Mouse (Mus musculus) induced T-regulatory cell, adult 2 months (primary cell): ENCODE results near the gene Nphp3.
A peak's percentile ranks its signal among the peaks of the same experiment; 100 is the strongest.

Experiments
- DNase-seq: peaks from one replicate; pipeline ENCODE4 v3.0.0-alpha.2; 2012; ENCODE audit warnings: low read depth

Gene Nphp3

DNA sequence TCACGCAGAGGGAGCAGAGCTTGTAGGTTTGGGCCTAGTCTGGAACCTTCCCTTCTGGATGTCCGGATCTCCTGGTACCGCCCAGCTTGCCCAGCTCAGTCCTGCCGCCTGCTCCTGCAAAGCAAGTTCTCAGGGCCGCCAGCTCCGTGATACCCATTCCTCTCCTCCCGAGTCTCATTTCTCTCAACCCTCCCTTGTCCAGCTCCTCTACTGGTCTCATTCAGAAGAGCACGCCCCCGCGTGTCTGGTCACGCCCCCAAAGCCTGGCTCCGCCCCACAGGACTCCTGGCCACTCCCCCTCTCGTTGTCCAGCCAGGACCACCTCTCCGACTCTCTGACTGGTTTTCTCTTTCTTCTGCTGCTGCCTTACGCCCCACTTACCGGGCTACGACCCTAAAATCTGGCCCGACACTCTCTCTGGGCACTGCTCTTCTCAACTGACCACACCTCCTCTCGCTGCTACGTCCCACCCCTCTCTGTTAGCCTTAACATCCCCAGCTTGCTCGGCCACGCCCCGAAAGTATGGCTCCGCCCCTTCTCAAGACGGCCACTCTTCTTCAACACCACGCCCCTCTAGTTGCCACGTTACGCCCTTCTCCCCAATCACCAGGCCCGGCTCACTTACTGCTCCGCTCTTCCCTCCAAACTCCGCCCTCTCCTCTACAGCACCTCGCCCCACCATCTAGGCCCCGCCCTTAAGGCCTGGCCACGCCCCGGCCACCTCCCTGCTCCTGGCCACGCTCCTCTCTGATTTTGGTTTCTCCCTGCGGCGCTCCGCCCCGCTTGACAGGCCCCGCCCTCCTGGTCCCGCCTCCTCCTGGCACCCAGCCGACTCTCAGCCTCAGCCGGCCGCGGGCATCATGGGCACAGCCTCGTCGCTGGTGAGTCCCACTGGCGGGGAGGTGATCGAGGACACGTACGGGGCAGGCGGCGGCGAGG lies at the start of gene Nphp3:
Gene Nphp3 (plus strand): TSS at position 624 of the 939 bp plus-strand sequence.
- DNase-seq = peak; percentile 95

DNA sequence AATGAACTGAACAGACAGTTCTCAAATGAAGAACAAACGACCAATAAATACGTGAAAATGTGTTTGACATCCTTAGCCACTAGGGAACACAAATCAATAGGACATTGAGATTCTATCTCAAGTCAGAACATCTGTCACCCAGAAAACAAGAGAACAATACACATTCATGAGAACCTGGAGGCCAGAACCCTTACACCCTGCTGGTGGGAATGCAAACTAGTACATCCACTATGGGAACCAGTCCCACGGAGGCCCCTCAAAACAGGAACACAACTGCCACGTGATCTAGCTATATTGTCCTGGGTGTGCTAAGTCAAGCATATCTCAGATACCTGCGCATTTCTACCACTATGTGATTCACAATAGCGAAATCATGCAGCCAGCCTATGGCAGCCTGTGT lies 43.6 kb upstream of the Nphp3 start:
- no peak for DNase-seq

DNA sequence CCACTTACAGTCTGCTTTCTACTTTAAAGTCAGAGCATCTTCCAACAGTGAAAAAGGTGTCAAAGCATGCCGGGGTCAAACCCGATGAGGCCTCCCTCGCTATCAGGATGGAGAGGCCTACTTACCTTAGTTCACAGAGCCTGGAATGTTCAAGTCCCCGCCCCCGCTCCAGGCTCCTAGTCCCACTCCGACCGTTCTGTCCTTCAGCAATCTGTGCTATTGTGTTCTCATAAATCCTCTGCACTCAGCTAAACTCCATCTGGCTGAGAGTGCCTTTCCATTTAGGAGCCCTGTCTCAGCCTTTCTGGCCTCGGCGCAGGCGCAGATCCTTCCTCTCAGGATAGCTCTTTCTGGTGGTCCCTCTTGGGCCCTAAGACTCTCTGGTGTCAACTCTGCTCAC lies 42.4 kb upstream of the Nphp3 start:
- no peak for DNase-seq

DNA sequence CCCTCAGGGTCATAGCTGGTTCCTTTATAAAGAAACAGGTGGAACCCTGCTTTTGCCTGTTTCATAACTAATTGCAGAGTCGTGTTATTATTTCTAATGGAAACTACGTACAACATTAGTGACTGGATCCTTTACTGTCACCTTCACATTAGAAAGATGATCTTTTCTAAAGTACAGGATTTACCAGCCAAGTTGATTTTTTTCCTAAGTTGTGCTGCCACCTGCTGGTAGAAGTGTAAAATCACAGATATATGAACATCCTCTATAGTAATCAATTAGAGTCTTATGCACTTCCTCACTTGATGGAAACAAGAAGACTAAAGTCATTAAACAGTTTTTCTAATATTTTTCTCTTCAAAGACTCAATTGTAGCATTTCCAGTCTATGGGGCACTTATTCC lies 5.8 kb upstream of the Nphp3 start:
- peak; percentile 80 for DNase-seq

DNA sequence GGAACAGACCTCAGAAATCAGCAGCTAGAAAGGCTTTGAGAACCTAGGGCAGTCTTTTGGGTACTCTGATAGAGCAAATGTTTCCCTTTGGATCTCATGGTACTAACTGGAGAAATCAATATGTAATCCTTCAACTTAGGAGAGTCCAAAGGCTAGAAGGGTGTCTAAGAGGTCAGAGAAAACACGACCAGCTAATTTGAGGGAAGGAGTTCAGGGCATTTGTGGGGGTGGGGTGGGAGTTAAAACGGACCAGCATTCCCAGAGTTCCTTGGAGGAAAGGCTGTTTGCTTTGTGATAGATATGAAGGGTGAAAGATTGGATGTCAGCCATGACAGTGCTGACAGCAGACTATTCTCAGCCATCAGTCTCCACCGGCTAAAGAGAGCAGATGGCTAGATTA lies 1.7 kb upstream of the Nphp3 start:
- peak; percentile 4 for DNase-seq

DNA sequence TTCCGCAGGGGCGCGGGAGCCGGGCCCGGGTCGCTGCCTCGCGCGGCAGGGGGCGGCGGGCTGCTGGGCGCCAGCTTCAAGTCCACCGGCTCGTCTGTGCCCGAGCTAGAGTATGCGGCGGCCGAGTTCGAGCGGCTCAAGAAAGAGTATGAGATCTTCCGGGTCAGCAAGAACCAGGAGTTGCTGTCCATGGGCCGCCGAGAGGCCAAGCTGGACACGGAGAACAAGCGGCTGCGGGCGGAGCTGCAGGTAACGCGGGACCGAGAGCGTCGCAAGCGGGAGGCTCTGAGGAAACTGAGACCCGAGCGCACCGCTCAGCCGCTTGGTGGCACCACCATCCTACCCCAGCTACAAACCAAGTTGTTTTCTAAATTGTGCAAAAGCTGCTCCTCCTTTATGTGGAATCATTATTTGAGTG lies 578 bp downstream of the Nphp3 start:
- DNase-seq = peak; percentile 71

DNA sequence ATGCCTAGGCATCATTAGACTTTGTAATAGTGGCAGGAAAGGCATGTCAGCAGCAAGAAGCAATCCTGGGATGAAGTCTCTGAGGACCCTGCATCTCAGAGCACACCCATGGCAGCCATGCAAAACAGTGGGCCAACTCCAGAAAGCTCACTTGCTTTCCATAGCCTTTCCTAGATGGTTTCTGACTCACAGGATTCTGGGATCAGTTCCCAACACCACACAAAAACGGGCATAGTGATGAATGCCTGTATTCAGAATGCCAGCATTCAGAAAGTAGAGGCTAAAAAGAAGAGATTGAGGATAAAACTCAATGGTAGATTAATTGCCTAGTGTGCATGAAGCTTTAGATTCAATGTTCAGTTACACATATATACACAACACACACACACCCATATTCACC lies 12.2 kb downstream of the Nphp3 start:
- DNase-seq = no peak

DNA sequence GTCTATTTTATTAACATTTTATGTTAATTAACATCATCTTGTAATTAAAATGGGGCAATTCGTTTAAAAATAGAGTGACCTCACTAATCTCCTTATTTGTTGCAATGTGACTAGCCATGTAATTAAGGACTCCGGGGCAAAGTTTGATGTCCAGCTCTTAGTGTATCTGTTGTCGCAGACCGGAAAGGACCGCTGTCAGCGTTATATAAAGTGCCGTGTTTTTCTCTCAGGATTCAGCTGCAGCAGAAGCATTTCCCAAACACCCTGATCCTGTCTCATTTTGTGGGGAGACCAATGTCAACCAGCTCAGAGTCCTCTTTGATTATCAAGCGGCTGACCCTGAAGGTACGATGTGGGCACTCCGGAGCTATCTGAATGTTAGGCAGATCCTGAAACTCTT lies 18.7 kb downstream of the Nphp3 start:
- DNase-seq = no peak

DNA sequence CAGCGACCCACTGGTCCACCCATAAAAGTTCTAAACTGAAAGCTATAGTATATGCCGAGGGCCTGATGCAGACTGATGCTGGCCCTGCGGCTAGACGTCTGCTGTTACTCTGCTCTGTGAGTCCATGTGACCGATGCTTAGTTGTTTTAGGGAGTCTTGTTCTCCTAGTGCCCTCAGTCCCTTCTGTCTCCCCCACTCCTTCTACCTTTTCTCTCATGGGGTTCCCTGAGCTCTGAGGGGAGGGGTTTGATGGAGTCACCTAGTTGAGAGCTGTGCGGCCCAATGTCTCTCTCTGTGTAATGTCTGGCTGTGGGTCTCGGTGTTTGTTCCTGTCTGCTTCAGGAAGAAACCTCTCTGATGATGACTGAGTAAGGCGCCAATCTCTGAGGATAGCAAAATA lies 24.8 kb downstream of the Nphp3 start:
- DNase-seq = no peak

DNA sequence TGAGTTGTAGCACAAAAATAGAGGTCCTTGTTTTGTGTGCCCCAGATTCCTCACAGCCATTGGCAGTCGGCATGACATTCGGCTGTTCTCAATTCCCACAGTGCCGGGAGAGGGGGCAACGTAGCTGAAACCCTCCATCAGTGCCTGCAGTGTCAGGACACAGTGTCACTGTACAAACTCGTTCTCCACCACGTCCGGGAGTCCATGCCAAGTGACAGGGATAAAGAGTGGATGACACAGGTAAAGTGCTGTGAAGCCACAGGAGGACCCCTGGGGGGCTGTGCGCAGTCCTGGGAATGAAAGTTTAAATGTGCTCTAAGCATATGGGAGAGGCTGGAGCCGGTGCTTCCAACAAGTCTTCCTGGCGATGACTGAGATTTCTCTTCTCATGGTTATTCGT lies 27.5 kb downstream of the Nphp3 start:
- no peak for DNase-seq

DNA sequence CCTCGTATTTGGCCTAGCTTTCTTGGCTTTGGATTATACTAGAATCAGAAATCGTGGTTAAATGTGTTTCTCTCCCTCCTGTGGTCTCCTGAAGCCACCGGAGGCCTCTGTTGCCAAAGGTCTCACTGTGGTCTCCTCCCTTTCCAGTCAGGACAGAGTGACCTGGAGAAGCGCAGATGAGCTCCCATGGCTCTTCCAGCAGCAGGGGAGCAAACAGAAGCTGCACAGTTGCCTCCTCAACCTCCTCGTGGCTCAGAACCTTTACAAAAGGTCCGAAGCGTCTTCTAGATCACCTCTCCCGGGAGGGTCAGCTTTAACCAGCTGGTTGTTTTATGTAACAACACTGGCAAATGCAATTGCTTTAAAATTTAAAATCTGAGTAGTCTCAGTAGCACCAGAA lies 31.9 kb downstream of the Nphp3 start:
- no peak for DNase-seq

DNA sequence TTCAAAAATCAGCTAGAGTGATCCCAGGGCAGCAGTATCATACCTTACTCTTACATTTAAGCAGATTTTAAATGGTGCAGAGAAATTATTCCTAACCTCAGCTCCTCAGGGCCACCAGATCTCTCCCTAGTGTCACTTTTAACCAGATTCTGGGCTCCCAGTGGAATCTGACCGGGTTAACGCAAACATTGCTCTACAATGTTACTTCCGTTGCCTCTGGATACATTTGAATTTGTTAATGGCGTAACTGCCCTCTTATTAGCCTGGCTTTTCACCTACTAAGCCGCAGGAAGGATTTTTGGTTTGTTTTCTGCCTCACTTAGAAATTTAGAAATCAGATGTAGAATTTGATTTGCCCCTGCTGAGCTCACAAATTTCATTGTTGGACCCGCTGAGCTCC lies 32.4 kb downstream of the Nphp3 start:
- DNase-seq = no peak

DNA sequence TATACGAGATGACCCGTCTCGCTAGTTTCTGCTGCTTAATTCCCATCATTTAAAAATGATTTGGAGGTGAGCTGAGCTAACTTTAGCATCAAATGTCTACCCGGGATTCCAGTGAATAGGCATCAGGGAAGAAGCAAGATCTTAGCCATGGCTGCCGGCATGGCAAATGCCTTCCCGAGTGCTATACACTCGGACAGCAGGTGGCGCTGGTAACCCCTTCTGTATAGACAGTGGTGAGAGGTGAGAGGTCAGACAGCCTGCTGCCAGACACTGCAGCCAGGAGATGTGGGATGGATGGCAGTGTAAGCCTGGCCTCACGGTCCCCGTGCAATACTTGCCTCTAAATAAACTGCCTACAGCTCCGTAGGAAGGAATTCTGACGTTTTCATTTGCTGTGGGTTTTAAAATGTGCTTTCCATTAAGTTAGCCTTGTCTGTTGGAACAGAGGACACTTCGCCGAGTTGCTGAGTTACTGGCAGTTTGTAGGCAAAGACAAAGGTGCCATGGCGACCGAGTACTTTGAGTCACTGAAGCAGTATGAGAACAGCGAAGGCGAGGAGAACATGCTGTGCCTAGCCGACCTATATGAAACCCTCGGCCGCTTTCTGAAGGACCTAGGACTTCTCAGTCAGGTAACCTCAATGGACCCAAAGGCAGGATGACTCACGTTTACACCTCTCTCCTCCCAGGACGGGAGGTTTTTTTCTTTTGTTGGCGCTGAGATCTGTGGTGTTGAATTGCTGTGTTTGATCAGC lies 33.1 kb downstream of the Nphp3 start:
- DNase-seq = peak; percentile 71

DNA sequence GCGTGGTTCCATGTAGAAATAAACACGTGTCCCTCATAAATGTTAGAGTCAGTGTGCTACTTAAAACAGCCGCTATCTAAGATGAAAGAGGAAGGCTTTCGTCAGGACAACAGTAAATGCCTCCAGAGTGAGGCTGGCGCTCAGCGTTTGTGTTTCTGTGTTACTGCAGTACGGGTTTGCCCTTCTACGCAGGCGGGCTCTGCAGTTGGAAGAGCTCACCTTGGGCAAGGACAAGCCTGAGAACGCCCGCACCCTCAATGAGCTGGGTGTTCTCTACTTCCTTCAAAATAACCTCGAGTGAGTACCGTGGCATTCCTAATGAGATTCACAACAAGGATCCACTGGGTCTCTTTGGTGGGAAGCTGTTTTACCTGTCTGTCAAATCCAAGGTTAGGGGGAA lies 35.9 kb downstream of the Nphp3 start:
- no peak for DNase-seq

DNA sequence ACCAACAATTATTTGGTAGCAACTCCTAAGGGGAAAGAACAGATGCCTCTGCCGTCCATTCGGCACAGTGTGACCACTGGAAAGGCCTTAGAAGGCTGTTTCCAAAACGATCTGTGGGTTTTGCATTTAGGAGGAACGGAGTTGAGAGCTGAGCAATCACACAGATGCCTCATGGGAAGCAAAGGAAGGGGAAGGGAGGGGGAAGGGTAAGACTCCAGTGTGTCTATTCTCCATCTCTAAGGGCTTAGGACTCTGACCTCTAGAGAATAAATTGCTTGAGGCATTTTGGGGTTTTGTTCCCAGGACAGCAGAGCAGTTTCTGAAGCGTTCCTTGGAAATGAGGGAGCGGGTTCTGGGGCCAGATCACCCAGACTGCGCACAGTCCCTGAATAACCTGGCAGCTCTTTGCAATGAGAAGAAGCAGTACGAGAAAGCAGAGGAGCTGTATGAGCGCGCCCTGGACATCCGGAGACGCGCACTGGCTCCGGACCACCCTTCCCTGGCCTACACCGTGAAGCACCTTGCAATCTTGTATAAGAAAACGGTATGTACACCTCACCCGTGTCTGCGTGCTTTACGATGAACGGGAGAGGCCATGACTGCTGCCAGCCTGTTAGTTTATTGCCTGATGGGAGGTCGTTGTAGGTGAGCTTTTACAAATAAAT lies 36.8 kb downstream of the Nphp3 start:
- no peak for DNase-seq

DNA sequence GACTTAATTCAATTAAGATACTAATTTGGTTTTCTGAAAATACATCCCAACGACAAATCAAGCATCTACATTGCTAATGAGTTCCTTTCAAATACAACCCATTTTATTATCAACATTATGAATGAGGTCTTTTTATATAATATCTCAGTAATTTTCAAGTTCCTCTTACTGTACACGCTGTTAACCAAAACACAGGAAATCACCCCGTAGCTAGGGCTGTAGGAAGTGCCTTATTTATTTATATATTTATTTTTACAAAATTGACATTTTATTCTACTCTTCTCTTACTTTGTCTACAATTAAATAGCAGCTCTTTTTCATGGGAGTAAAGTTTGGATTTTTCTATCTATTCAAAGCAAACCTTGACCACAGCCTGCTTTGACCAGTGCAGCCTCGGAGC lies 37.4 kb downstream of the Nphp3 start:
- DNase-seq = no peak

DNA sequence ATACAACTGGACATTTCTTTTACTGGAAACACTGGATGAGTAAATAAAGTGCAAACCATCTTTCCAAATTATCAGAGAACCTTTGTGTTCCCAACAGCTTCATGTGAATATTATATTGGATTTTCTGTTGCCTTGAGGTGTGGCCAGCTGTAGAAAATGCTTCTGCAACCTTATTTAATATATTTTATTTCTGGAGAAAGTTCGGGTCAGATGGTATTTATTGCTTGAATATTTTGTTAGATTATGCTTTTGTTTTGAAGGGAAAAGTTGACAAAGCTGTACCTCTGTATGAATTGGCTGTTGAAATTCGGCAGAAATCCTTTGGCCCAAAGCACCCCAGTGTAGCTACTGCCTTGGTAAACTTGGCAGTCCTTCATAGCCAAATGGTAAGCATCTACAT lies 38.0 kb downstream of the Nphp3 start, which contains the start of gene Gm28305:
Gene Gm28305 (plus strand): TSS at position 301 of the 400 bp plus-strand sequence.
- DNase-seq = no peak

DNA sequence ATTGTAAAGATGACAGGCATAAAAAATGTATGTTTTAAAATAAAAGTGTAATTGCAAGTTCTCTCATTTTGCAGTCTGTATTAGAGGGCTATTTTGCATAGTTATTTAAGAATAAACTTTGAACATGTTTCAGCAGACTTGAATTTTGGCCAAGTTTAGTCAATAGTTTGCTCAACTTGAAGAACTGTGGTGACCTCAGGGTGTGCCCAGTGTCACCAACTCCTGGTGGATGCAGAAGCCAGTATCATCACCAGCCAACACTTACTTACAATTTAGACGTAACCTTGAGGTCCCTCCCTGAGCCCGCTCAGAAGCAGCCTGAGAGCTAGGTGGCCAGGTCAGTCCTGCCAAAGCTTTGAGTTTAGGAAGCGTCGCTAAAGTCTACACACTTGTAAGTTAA lies 41.3 kb downstream of the Nphp3 start:
- DNase-seq = no peak

DNA sequence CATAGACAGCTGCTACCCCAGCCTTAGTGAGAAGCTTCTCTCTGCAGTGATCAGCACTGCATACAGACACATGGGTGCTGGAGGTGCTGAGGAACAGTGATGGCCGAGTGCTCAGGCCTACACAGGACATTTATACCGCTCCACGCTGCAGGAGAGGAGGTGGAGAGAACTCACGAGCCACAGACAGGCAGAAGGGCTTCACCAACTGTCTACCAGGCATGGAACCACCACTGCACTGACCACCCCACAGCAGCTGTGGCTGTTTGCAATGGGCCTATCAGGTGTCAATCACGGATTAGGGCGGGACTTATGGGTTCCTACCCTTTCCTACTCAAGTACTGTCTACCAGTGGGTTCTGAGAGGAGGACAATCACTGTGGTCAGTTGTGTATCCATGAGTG lies 48.7 kb downstream of the Nphp3 start:
- no peak for DNase-seq

DNA sequence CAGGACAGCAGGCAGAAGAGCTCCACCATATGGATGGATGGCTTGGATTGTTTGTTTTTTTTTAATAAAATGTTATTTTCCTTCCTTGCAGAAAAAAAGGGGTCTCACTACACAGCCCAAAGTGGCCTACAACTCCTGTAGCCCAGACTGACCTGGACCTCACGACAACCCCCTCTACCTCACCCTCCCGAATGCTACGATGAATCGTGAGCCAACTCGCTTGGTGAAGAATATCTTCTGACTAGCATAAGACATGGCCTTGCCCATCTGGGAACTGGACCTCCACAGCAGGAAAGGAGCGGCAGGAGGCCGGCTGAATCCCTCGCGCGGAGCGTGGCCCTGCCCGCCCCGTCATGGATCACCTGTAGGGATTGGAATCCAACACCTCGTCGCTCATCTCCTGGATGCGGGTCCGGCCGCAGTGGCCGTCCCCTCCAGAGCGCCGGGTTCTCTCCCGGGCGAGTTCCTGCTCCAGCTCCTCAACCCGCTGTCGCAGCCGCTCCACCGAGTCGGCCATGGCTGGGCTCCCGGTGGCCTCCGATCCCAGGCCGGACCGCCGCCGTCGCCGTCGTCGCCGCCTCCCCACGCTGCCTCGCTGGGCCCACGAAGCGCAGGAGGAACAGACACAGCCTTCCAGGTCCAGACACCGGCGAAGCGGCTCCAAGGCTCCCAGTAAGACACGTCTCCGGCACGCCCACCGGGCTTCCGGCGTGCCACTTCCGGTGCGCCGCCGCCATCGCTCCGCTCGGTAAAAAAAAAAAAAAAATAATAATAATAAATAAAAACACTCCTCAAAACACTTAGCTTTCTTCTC lies 60.3 kb downstream of the Nphp3 start, which contains the start of gene Uba5:
Gene Uba5 (minus strand): TSS at position 705 of the 814 bp plus-strand sequence.
- no peak for DNase-seq

DNA sequence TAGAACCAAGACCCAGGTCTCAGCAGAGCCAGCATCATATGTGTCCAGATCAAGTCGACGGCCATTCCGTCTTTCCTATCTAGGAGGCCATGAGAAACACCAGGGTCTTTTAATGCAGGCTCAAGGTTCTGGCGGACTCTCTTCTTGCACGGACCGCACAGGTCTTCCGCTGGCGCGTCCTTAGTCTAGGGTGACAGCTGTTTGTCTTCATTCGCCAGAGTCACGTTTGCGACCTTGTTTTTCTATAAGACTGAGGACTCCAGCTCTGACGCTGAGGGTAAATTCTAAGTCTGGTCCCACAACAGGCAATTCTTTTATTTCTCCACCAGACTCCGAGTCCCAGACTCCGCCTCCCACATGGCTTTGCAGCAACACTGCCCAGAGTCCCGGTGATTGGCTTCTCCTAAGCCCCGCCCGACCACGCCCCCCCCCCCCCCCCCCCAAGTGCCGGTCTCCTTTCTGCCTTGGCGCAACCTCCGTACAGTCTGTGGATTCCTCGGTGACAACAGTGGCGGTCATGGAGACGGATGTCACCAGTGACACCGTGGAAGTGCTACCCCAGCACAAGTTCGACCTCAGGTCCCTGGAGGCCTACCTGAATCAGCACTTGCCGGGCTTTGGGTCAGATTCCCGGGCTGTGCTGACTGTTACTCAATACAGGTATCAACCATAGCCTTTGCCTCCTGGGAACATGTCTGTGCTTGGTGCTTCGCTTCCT lies 61.1 kb downstream of the Nphp3 start, which contains the start of gene Acad11:
Gene Acad11 (plus strand): TSS at position 134 of the 718 bp plus-strand sequence.
- DNase-seq = peak; percentile 97
